Mouse (Mus musculus) kidney, embryonic 14.5 days (tissue): ENCODE measurements around the gene Iqce. TPM values are rescaled to one million over a fixed set of nuclear protein-coding genes. Genes with fewer than 3 reads are reported as not detected.

Experiments
- ATAC-seq: fragments of 200-750 bp; cut with Nextera tagmentation; 2 replicates; pipeline ENCODE4 v1.8.0; 2017; ENCODE audit warnings: moderate number of reproducible peaks, mild to moderate bottlenecking, moderate TSS enrichment, moderate library complexity; ENCODE audit not compliant: low FRiP score, low TSS enrichment
- H3K27ac ChIP-seq: fragments of 300-500 bp; sonication (generic); 2 replicates; pipeline ENCODE4 v1.5.1; 2014; ENCODE audit warnings: low read depth, mild to moderate bottlenecking, low read length, moderate library complexity, mixed read lengths
- H3K27me3 ChIP-seq: fragments of 300-500 bp; sonication (generic); 2 replicates; pipeline ENCODE4 v1.6.1; 2014; ENCODE audit warnings: mild to moderate bottlenecking, low read length; ENCODE audit not compliant: control insufficient read depth, insufficient read depth
- H3K36me3 ChIP-seq: fragments of 300-500 bp; sonication (generic); 2 replicates; pipeline ENCODE4 v1.6.1; 2014; ENCODE audit warnings: low read length, mixed read lengths; ENCODE audit not compliant: control insufficient read depth, insufficient read depth
- H3K4me1 ChIP-seq: fragments of 300-500 bp; sonication (generic); 2 replicates; pipeline ENCODE4 v1.6.1; 2014; ENCODE audit warnings: low read length, mixed read lengths; ENCODE audit not compliant: control insufficient read depth, insufficient read depth
- H3K4me2 ChIP-seq: fragments of 300-500 bp; sonication (generic); replicated peaks from 2 replicates; pipeline ENCODE4 v1.6.1; 2014; ENCODE audit warnings: low read depth, mild to moderate bottlenecking, low read length
- H3K4me3 ChIP-seq: fragments of 300-500 bp; sonication (generic); 2 replicates; pipeline ENCODE4 v1.5.1; 2014; ENCODE audit warnings: mild to moderate bottlenecking, low read length
- H3K9ac ChIP-seq: fragments of 300-500 bp; sonication (generic); 2 replicates; pipeline ENCODE4 v1.6.1; 2014; ENCODE audit warnings: low read depth, mild to moderate bottlenecking, low read length, moderate library complexity
- H3K9me3 ChIP-seq: fragments of 300-500 bp; sonication (generic); 2 replicates; pipeline ENCODE4 v1.6.1; 2016; ENCODE audit warnings: low read length; ENCODE audit not compliant: control insufficient read depth
- WGBS: fragments of 180-500 bp; shearing (Covaris S2); extraction: QIAGEN DNeasy Blood & Tissue Kit; methylation state at CpG from one replicate; pipeline ENCODE4 v1.1.7; 2014; 5-methylcytosine and 5-hydroxymethylcytosine counted together
- polyA plus RNA-seq: library from polyadenylated mRNA; unstranded; fragments of >200 nt; fragmentation: Nextera tagmentation; extraction: Ambion mirVana; gene quantifications from 2 replicates; pipeline ENCODE4 v1.2.1, GENCODE M21; 2014

Gene Iqce
- polyA plus RNA-seq, 1 experiment from 2014 or later: 26.8 TPM

- peaks cover 31% of the 10 kb centered on the region for H3K36me3 ChIP-seq
- H3K27ac ChIP-seq: no peak overlapping the region
- no peak overlapping the region for H3K9ac ChIP-seq
- no peaks in the 10 kb centered on the region for H3K27me3 ChIP-seq
- no peaks in the 10 kb centered on the region for H3K9me3 ChIP-seq
- 23% methylated on average over 6 of the region's 6 CpGs for WGBS
- H3K4me2 ChIP-seq: no peak overlapping the region
- no peaks in the 10 kb centered on the region for H3K4me1 ChIP-seq
- ATAC-seq: peak; percentile 44; the same call in 1 of the 2 replicates
- H3K4me3 ChIP-seq: no peak overlapping the region
Measured at GRCm38 (mm10) chr5:140619151-140619771, 82.9 kb downstream of the Iqce start.

DNA sequence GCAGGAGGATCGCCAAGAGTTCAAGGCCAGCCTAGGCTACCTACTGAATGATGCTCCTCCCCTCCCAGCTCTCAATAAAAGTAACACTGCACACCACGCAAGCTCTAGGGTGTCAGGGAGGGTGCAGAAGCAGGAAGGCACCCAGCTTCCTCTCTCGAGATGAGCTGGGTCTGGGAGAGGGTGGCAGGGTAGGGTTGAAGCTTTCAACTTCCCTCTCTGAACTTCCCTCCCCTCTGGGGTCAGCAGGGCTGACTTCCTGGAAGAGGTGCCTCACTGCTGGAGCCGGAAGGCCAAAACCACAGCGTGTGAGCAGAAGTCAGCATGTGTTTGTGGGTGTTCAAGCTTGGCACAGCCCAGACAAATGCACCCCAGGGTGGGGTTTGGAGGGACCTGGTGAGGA, 84.5 kb downstream of the Iqce start:
- H3K4me2 ChIP-seq: no peak overlapping the region
- peaks cover 32% of the 10 kb centered on the region for H3K36me3 ChIP-seq
- no peaks in the 10 kb centered on the region for H3K4me1 ChIP-seq
- H3K9ac ChIP-seq: no peak overlapping the region
- no peak overlapping the region for H3K4me3 ChIP-seq
- no peaks in the 10 kb centered on the region for H3K9me3 ChIP-seq
- H3K27ac ChIP-seq: no peak overlapping the region
- 70% methylated on average over 5 of the region's 5 CpGs for WGBS
- no peak for ATAC-seq
- no peaks in the 10 kb centered on the region for H3K27me3 ChIP-seq

DNA sequence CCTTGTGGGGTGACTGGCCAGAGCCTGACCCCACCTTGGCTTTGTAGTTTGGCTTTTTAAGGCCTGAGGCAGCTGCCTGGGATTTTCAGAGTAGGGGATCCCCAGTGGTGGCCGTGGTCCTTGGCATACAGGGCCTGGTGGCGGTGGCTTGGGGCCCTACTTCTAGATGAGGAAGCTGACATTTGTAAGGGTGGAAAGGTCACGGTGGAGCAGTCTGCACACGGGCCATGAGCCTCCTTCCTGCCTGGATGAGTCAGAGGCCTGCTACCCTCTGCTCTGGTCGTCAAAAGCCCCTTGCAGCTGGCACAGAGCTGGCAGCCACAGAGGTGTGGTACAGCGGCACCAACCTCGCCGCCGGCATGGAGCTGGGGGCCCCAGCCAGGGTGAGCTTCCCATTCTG, 85.5 kb downstream of the Iqce start:
- Histone ChIP-seq H3K36me3 (peaks cover 28% of the 10 kb centered on the region), H3K4me1 (peaks cover 9% of the 10 kb centered on the region; the same call in 1 of the 2 replicates), H3K4me3 (no peak overlapping the region), H3K27ac (no peak overlapping the region), H3K4me2 (no peak overlapping the region), H3K9ac (no peak overlapping the region), H3K27me3 (no peaks in the 10 kb centered on the region), H3K9me3 (no peaks in the 10 kb centered on the region)
- ATAC-seq: no peak
- WGBS: 72% methylated on average over 9 of the region's 9 CpGs

DNA sequence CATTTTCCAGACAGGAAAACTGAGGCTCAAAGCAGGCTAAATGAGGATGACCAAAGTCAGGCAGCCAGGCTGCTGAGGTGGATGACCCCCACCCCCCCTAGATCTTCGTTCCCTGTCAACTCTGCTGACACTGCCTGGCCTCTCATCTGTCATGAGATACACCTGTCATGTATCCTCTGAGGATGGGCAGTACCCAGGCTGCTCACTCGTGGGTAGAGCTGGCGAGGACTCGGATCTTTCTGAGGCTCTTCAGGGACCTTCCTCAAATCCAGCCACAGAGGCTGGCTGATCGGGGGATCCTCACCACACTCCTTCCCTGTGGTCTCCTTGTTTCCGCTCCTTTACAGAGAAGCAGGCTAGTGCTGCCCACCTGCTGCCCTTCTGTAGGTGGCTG, 86.1 kb downstream of the Iqce start:
- no peak overlapping the region for H3K4me2 ChIP-seq
- H3K9me3 ChIP-seq: no peaks in the 10 kb centered on the region
- no peak overlapping the region for H3K27ac ChIP-seq
- no peak overlapping the region for H3K4me3 ChIP-seq
- H3K27me3 ChIP-seq: no peaks in the 10 kb centered on the region
- 78% methylated on average over 6 of the region's 6 CpGs for WGBS
- ATAC-seq: no peak
- peaks cover 28% of the 10 kb centered on the region for H3K36me3 ChIP-seq
- H3K9ac ChIP-seq: no peak overlapping the region
- H3K4me1 ChIP-seq: peaks cover 15% of the 10 kb centered on the region

GRCm38 (mm10) chr5:140615321-140616109, 86.7 kb downstream of the Iqce start:
- Histone ChIP-seq H3K36me3 (peaks cover 28% of the 10 kb centered on the region), H3K4me3 (no peak overlapping the region), H3K27ac (no peak overlapping the region), H3K27me3 (no peaks in the 10 kb centered on the region), H3K9ac (no peak overlapping the region), H3K9me3 (no peaks in the 10 kb centered on the region), H3K4me1 (peaks cover 21% of the 10 kb centered on the region), H3K4me2 (no peak overlapping the region)
- ATAC-seq: no peak
- WGBS: 84% methylated on average over 9 of the region's 10 CpGs

GRCm38 (mm10) chr5:140614837-140615236, 87.3 kb downstream of the Iqce start:
- 92% methylated on average over 4 of the region's 4 CpGs for WGBS

DNA sequence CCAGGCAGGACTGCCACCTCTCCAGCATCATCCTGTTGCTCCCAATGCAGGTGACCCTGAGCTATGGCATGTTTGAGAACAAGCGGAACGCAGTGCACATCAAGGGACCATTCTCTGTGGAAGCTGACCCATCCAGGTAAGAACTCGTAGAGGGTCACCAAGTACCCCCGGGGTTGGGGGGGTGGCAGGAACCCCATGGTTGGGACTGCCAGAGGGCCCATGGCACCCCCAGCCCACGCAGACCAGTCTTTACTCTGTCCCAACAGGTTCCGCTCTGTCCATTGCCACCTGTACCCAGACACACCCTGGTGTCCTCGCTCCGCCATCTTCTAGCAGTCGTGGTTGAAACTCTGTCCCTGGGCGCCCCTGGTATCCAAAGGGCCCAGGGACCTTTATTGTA, 88.0 kb downstream of the Iqce start:
- no peak overlapping the region for H3K9ac ChIP-seq
- H3K27me3 ChIP-seq: no peaks in the 10 kb centered on the region
- H3K4me3 ChIP-seq: no peak overlapping the region
- H3K36me3 ChIP-seq: peaks cover 28% of the 10 kb centered on the region
- no peak overlapping the region for H3K27ac ChIP-seq
- no peaks in the 10 kb centered on the region for H3K9me3 ChIP-seq
- peaks cover 35% of the 10 kb centered on the region for H3K4me1 ChIP-seq
- 93% methylated on average over 10 of the region's 10 CpGs for WGBS
- no peak overlapping the region for H3K4me2 ChIP-seq
- ATAC-seq: no peak

More at GRCm38 (mm10) chr5:140614837-140615236, 87.3 kb downstream of the Iqce start:
- Histone ChIP-seq H3K4me3 (no peak overlapping the region), H3K9me3 (no peaks in the 10 kb centered on the region), H3K9ac (no peak overlapping the region), H3K36me3 (peaks cover 28% of the 10 kb centered on the region), H3K27me3 (no peaks in the 10 kb centered on the region), H3K27ac (0 out of 2 replicates have a peak overlapping the region, but pooled peaks have one; percentile 6), H3K4me2 (no peak overlapping the region), H3K4me1 (peaks cover 28% of the 10 kb centered on the region)
- no peak for ATAC-seq

GRCm38 (mm10) chr5:140612191-140612590, 90.0 kb downstream of the Iqce start:
- peak overlapping the region; percentile 89; the same call in 1 of the 2 replicates for H3K27ac ChIP-seq

More at GRCm38 (mm10) chr5:140612191-140612590, 90.0 kb downstream of the Iqce start:
- H3K9ac ChIP-seq: 0 out of 2 replicates have a peak overlapping the region, but pooled peaks have one; percentile 86
- H3K9me3 ChIP-seq: no peaks in the 10 kb centered on the region
- ATAC-seq: no peak
- H3K27me3 ChIP-seq: no peaks in the 10 kb centered on the region
- H3K36me3 ChIP-seq: peaks cover 28% of the 10 kb centered on the region
- 61% methylated on average over 18 of the region's 18 CpGs for WGBS
- peaks cover 48% of the 10 kb centered on the region for H3K4me1 ChIP-seq
- H3K4me2 ChIP-seq: peak overlapping the region; percentile 88
- H3K4me3 ChIP-seq: peak overlapping the region; percentile 69
